Mouse (Mus musculus) MEL (cell line): ENCODE measurements around the gene Defb41. TPM values are rescaled to one million over a fixed set of nuclear protein-coding genes. Genes with fewer than 3 reads are reported as not detected.

Experiments
- DNase-seq: peaks from one replicate; pipeline ENCODE4 v3.0.0; 2011; ENCODE audit warnings: low read depth, low spot score
- H3K27ac ChIP-seq: 2 replicates; pipeline ENCODE4 v1.5.1; 2012; ENCODE audit warnings: low read depth, mild to moderate bottlenecking, control low read depth, low read length, moderate library complexity; ENCODE audit not compliant: control insufficient read depth
- H3K27me3 ChIP-seq, 2 experiments: fragments of 150-350 bp in 1 of 2; sonication (generic) in 1 of 2; 2 replicates each; pipeline ENCODE4 v1.6.1; 2012; ENCODE audit warnings: low read length in 2 of 2, mild to moderate bottlenecking in 2 of 2, improper control_type of control experiment in 1 of 2, moderate library complexity in 1 of 2; ENCODE audit not compliant: insufficient read depth in 2 of 2, control insufficient read depth in 1 of 2
- H3K36me3 ChIP-seq, 2 experiments: 2 replicates each; pipeline ENCODE4 v1.6.1; 2012 to 2014; ENCODE audit warnings: low read length in 2 of 2, improper control_type of control experiment in 1 of 2, inconsistent platforms in 1 of 2, mild to moderate bottlenecking in 1 of 2; ENCODE audit not compliant: insufficient read depth in 2 of 2, control insufficient read depth in 1 of 2
- H3K4me1 ChIP-seq, 2 experiments: fragments of 150-350 bp in 1 of 2; sonication (generic) in 1 of 2; 2 replicates each; pipeline ENCODE4 v1.6.1; 2012; ENCODE audit warnings: low read length in 2 of 2, improper control_type of control experiment in 1 of 2, mild to moderate bottlenecking in 1 of 2; ENCODE audit not compliant: insufficient read depth in 2 of 2, control insufficient read depth in 1 of 2
- H3K4me3 ChIP-seq, 2 experiments: fragments of 150-350 bp in 1 of 2; sonication (generic) in 1 of 2; 2 replicates each; pipeline ENCODE4 v1.5.1; 2012; ENCODE audit warnings: low read depth in 2 of 2, low read length in 2 of 2, mild to moderate bottlenecking in 2 of 2, moderate library complexity in 2 of 2, control low read depth in 1 of 2, improper control_type of control experiment in 1 of 2; ENCODE audit not compliant: control insufficient read depth in 1 of 2, insufficient read depth in 1 of 2
- H3K79me2 ChIP-seq: 2 replicates; pipeline ENCODE4 v1.6.1; 2012; ENCODE audit warnings: mild to moderate bottlenecking, low read length, moderate library complexity; ENCODE audit not compliant: control insufficient read depth, poor library complexity, insufficient read depth
- H3K9ac ChIP-seq: 2 replicates; pipeline ENCODE4 v1.6.1; 2012; ENCODE audit warnings: low read depth, mild to moderate bottlenecking, control low read depth, low read length, moderate library complexity; ENCODE audit not compliant: control insufficient read depth, poor library complexity, severe bottlenecking
- H3K9me3 ChIP-seq: fragments of 150-350 bp; sonication (generic); replicated peaks from 2 replicates; pipeline ENCODE4 v1.6.1; 2012; ENCODE audit warnings: mild to moderate bottlenecking, low read length, improper control_type of control experiment, moderate library complexity; ENCODE audit not compliant: insufficient read depth
- BHLHE40 ChIP-seq: IDR thresholded peaks from 2 replicates; pipeline ENCODE4 v1.6.1; 2012; ENCODE audit warnings: low read depth, mild to moderate bottlenecking, inconsistent platforms, low read length, improper control_type of control experiment, borderline replicate concordance
- CHD1 ChIP-seq: IDR thresholded peaks from 2 replicates; pipeline ENCODE4 v1.6.1; 2012; ENCODE audit warnings: low read depth, mild to moderate bottlenecking, inconsistent platforms, low read length, improper control_type of control experiment
- CHD2 ChIP-seq: IDR thresholded peaks from 2 replicates; pipeline ENCODE4 v1.6.1; 2011; ENCODE audit warnings: low read length, improper control_type of control experiment
- CTCF ChIP-seq, 3 experiments: IDR thresholded peaks in 2 of 3; conservative IDR thresholded peaks in 1 of 3; 2 replicates each; pipeline ENCODE4 v1.5.1; 2011 to 2012; ENCODE audit warnings: low read length in 3 of 3, low read depth in 2 of 3, mild to moderate bottlenecking in 2 of 3, improper control_type of control experiment in 1 of 3, inconsistent platforms in 1 of 3, mixed read lengths in 1 of 3, moderate library complexity in 1 of 3; ENCODE audit not compliant: control insufficient read depth in 1 of 3, insufficient read depth in 1 of 3, poor library complexity in 1 of 3, severe bottlenecking in 1 of 3
- E2F4 ChIP-seq: IDR thresholded peaks from 2 replicates; pipeline ENCODE4 v1.6.1; 2011; ENCODE audit warnings: low read depth, low read length, improper control_type of control experiment, borderline replicate concordance
- EP300 ChIP-seq, 2 experiments: IDR thresholded peaks; 2 replicates each; pipeline ENCODE4 v1.6.1; 2011; ENCODE audit warnings: improper control_type of control experiment in 2 of 2, low read length in 2 of 2, low read depth in 1 of 2, mild to moderate bottlenecking in 1 of 2
- ETS1 ChIP-seq: IDR thresholded peaks from 2 replicates; pipeline ENCODE4 v1.6.1; 2012; ENCODE audit warnings: low read depth, mild to moderate bottlenecking, inconsistent platforms, low read length, improper control_type of control experiment, moderate library complexity
- GATA1 ChIP-seq: IDR thresholded peaks from 2 replicates; pipeline ENCODE4 v1.6.1; 2011; ENCODE audit warnings: low read depth, low read length, improper control_type of control experiment
- KAT2A ChIP-seq: conservative IDR thresholded peaks from 2 replicates; pipeline ENCODE4 v1.6.1; 2012; ENCODE audit warnings: low read depth, low read length, improper control_type of control experiment, inconsistent platforms
- MAX ChIP-seq: IDR thresholded peaks from 2 replicates; pipeline ENCODE4 v1.6.1; 2011; ENCODE audit warnings: low read length, improper control_type of control experiment
- MAZ ChIP-seq: IDR thresholded peaks from 2 replicates; pipeline ENCODE4 v1.6.1; 2012; ENCODE audit warnings: low read depth, mild to moderate bottlenecking, inconsistent platforms, low read length, improper control_type of control experiment
- MEF2A ChIP-seq: IDR thresholded peaks from 2 replicates; pipeline ENCODE4 v1.6.1; 2014; ENCODE audit warnings: low read depth, mild to moderate bottlenecking, inconsistent platforms, low read length, improper control_type of control experiment; ENCODE audit not compliant: poor library complexity, insufficient replicate concordance, severe bottlenecking; ENCODE audit errors: extremely low read depth
- MYC ChIP-seq: IDR thresholded peaks from 2 replicates; pipeline ENCODE4 v1.6.1; 2011; ENCODE audit warnings: low read depth, mild to moderate bottlenecking, low read length, improper control_type of control experiment, moderate library complexity
- NELFE ChIP-seq: IDR thresholded peaks from 2 replicates; pipeline ENCODE4 v1.6.1; 2011; ENCODE audit warnings: low read depth, low read length, improper control_type of control experiment
- POLR2A ChIP-seq, 2 experiments: IDR thresholded peaks; 2 replicates each; pipeline ENCODE4 v1.6.1; 2011 to 2012; ENCODE audit warnings: low read length in 2 of 2, mild to moderate bottlenecking in 2 of 2, control low read depth in 1 of 2, improper control_type of control experiment in 1 of 2, low read depth in 1 of 2, moderate library complexity in 1 of 2; ENCODE audit not compliant: control insufficient read depth in 1 of 2, insufficient read depth in 1 of 2, poor library complexity in 1 of 2
- POLR2AphosphoS5 ChIP-seq: IDR thresholded peaks from 2 replicates; pipeline ENCODE4 v1.6.1; 2012; ENCODE audit warnings: low read depth, borderline replicate concordance, mild to moderate bottlenecking, inconsistent platforms, low read length, moderate library complexity, mixed read lengths
- RAD21 ChIP-seq: IDR thresholded peaks from 2 replicates; pipeline ENCODE4 v1.6.1; 2011; ENCODE audit warnings: mild to moderate bottlenecking, low read depth, low read length, improper control_type of control experiment
- RCOR1 ChIP-seq: IDR thresholded peaks from 2 replicates; pipeline ENCODE4 v1.6.1; 2012; ENCODE audit warnings: low read depth, mild to moderate bottlenecking, inconsistent platforms, low read length, improper control_type of control experiment
- SMC3 ChIP-seq: IDR thresholded peaks from 2 replicates; pipeline ENCODE4 v1.6.1; 2011; ENCODE audit warnings: low read depth, low read length, improper control_type of control experiment
- TAL1 ChIP-seq: IDR thresholded peaks from 2 replicates; pipeline ENCODE4 v1.6.1; 2012; ENCODE audit warnings: mild to moderate bottlenecking, inconsistent platforms, low read length, moderate library complexity, mixed read lengths
- UBTF ChIP-seq: IDR thresholded peaks from 2 replicates; pipeline ENCODE4 v1.6.1; 2012; ENCODE audit warnings: low read depth, mild to moderate bottlenecking, inconsistent platforms, low read length, improper control_type of control experiment, moderate library complexity, borderline replicate concordance; ENCODE audit not compliant: insufficient read depth
- USF1 ChIP-seq: IDR thresholded peaks from 2 replicates; pipeline ENCODE4 v1.6.1; 2014; ENCODE audit warnings: low read depth, mild to moderate bottlenecking, inconsistent platforms, low read length, improper control_type of control experiment, moderate library complexity
- ZC3H11A ChIP-seq: IDR thresholded peaks from 2 replicates; pipeline ENCODE4 v1.6.1; 2012; ENCODE audit warnings: low read depth, mild to moderate bottlenecking, inconsistent platforms, low read length, improper control_type of control experiment
- ZKSCAN1 ChIP-seq: IDR thresholded peaks from 2 replicates; pipeline ENCODE4 v1.6.1; 2012; ENCODE audit warnings: low read depth, mild to moderate bottlenecking, inconsistent platforms, low read length, improper control_type of control experiment, moderate library complexity
- ZMIZ1 ChIP-seq: IDR thresholded peaks from 2 replicates; pipeline ENCODE4 v1.6.1; 2012; ENCODE audit warnings: low read depth, mild to moderate bottlenecking, inconsistent platforms, low read length, improper control_type of control experiment, moderate library complexity
- polyA plus RNA-seq, 2 experiments: library from polyadenylated mRNA; stranded (reverse) in 1 of 2; unstranded in 1 of 2; fragments of >175 nt in 1 of 2; fragments of >200 nt in 1 of 2; gene quantifications; 2 replicates each; pipeline versions ENCODE4 v1.2.1 to v1.2.4; 2012; ENCODE audit warnings: low replicate concordance in 2 of 2, low read depth in 1 of 2; ENCODE audit not compliant: insufficient read length in 2 of 2, insufficient read depth in 1 of 2, missing spikeins in 1 of 2
- total RNA-seq: library from RNA; depleted of rRNA; stranded (reverse); fragments of 300-350 nt; gene quantifications from 2 replicates; pipeline ENCODE4 v1.2.3, GENCODE M21; 2012

Gene Defb41
- total and polyA plus RNA-seq, 3 experiments = not detected

DNA sequence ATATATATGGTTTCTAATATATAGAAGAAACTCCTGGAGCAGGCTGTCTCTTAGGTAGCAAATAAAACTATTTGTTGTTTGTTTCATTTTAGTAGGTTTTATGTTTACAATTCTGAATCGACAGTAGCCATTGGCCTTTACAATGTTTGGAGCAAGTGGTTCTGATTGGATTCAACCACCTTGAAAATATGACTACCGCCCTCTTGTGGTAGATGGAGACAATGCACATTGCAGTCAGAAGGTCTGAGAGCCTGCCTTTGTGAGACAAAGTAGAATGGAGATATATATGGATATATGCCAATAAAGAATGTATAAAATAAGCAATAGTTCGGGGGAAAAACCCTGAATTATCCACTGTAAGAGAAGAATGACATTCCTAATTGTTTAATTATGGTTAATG lies 23.9 kb upstream of the Defb41 start:
- H3K4me1 ChIP-seq = no peaks in the 10 kb centered on the region
- H3K27ac ChIP-seq = no peak overlapping the region
- H3K27me3 ChIP-seq = no peaks in the 10 kb centered on the region
- H3K36me3 ChIP-seq = no peaks in the 10 kb centered on the region
- H3K79me2 ChIP-seq = no peaks in the 10 kb centered on the region
- no peak overlapping the region for H3K9ac ChIP-seq
- no peaks in the 10 kb centered on the region for H3K9me3 ChIP-seq
- H3K4me3 ChIP-seq = no peak overlapping the region
- DNase-seq = peak; percentile 27
- no peak; the same call in 1 of the 2 replicates for TF ChIP-seq RAD21
- TF ChIP-seq RCOR1 = no peak
- no peak for TF ChIP-seq CHD1
- TF ChIP-seq SMC3 = peak; percentile 32; the same call in 1 of the 2 replicates
- peak; percentile 19 to 59 (median 50); a peak in 4 of 6 replicates for TF ChIP-seq CTCF (IDR thresholded peaks at IDR 0.05 in 2 of 3, conservative IDR thresholded peaks at IDR 0.05 in 1 of 3; ENCODE audit: control insufficient read depth in 1 of 3, insufficient read depth in 1 of 3, low read depth in 2 of 3, low read length in 3 of 3, poor library complexity in 1 of 3, severe bottlenecking in 1 of 3)
- no peak for TF ChIP-seq GATA1

DNA sequence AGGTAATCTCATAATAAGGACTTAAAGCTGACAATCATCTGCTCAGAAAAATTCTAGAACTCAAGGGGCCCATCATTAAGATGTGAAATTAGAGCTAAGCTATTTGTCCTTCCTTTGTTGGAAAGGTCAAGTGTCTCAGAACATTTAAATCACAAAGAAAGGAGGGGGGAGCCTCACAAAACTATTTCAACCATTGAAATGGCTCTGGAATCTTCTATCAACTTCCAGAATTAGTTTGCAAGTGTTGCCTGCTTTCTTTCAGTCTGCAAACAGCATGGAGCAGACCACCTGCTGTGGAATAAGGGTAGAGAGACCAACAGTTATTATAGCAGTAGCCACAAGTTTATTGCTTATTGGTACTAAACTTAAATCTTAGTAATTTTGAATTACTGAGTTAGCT lies 22.4 kb upstream of the Defb41 start:
- Histone ChIP-seq H3K27me3 (no peaks in the 10 kb centered on the region), H3K79me2 (no peaks in the 10 kb centered on the region), H3K4me3 (no peak overlapping the region), H3K4me1 (no peaks in the 10 kb centered on the region), H3K9ac (no peak overlapping the region), H3K9me3 (no peaks in the 10 kb centered on the region), H3K27ac (no peak overlapping the region), H3K36me3 (no peaks in the 10 kb centered on the region)
- TF ChIP-seq ZC3H11A (no peak), RAD21 (no peak), RCOR1 (no peak), POLR2A (IDR thresholded peaks at IDR 0.05; ENCODE audit: control insufficient read depth in 1 of 2, insufficient read depth in 1 of 2, low read depth in 1 of 2, low read length in 2 of 2, poor library complexity in 1 of 2) (no peak), CHD2 (no peak), KAT2A (no peak), MAZ (no peak), NELFE (no peak)
- no peak for DNase-seq

DNA sequence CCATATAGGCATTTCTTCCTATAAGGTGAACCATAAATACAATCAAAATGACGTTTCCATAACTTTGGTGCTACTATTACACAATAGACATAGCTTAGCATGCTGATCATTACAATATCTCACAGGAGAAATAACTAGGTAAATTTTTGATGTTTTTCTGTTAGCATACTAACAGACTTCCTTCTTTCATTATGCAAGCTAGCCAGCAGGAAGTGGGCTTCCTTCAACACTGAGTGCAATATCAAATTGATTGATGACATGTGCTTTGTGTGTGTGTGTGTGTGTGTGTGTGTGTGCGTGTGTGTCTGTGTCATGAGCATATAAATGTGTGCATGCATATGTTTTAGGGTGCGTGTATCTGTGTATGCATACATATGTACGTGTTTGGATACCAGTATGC lies 6.2 kb upstream of the Defb41 start:
- Histone ChIP-seq H3K27ac (no peak overlapping the region), H3K4me3 (no peak overlapping the region), H3K9ac (no peak overlapping the region), H3K79me2 (no peaks in the 10 kb centered on the region), H3K27me3 (no peaks in the 10 kb centered on the region), H3K36me3 (no peaks in the 10 kb centered on the region), H3K9me3 (no peaks in the 10 kb centered on the region), H3K4me1 (no peaks in the 10 kb centered on the region)
- DNase-seq = no peak
- TF ChIP-seq EP300 (IDR thresholded peaks at IDR 0.05; ENCODE audit: low read depth in 1 of 2, low read length in 2 of 2) = no peak
- TF ChIP-seq CTCF (IDR thresholded peaks at IDR 0.05 in 2 of 3, conservative IDR thresholded peaks at IDR 0.05 in 1 of 3; ENCODE audit: control insufficient read depth in 1 of 3, insufficient read depth in 1 of 3, low read depth in 2 of 3, low read length in 3 of 3, poor library complexity in 1 of 3, severe bottlenecking in 1 of 3) = no peak
- TF ChIP-seq POLR2AphosphoS5 = no peak
- TF ChIP-seq MAX = no peak
- TF ChIP-seq TAL1 = no peak
- TF ChIP-seq SMC3 = no peak
- TF ChIP-seq MEF2A = no peak
- TF ChIP-seq MAZ = no peak
- TF ChIP-seq ZMIZ1 = no peak
- no peak for TF ChIP-seq RAD21
- no peak for TF ChIP-seq MYC
- TF ChIP-seq ZKSCAN1 = no peak
- TF ChIP-seq POLR2A (IDR thresholded peaks at IDR 0.05; ENCODE audit: control insufficient read depth in 1 of 2, insufficient read depth in 1 of 2, low read depth in 1 of 2, low read length in 2 of 2, poor library complexity in 1 of 2) = no peak
- TF ChIP-seq UBTF = no peak
- no peak for TF ChIP-seq BHLHE40
- no peak for TF ChIP-seq KAT2A
- TF ChIP-seq E2F4 = no peak
- no peak for TF ChIP-seq RCOR1
- TF ChIP-seq ETS1 = no peak
- TF ChIP-seq USF1 = no peak
